Mouse (Mus musculus) liver, embryonic 14.5 days (tissue): ENCODE measurements around the gene Taf8.

Experiments used
- CTCF ChIP-seq: IDR thresholded peaks from 2 replicates; pipeline ENCODE4 v1.5.1; 2016; ENCODE audit warnings: antibody characterized with exemption, low read depth, control low read depth
- EP300 ChIP-seq: IDR thresholded peaks from 2 replicates; pipeline ENCODE4 v1.6.1; 2016; ENCODE audit warnings: antibody characterized with exemption, low read depth

GRCm38 (mm10) chr17:47522536-47522935 lies 20.4 kb upstream of the Taf8 start:
- TF ChIP-seq CTCF, result no peak
- no peak for TF ChIP-seq EP300
